13 mouse cellular contexts compared by ENCODE assay signal in the genomic region with DNA sequence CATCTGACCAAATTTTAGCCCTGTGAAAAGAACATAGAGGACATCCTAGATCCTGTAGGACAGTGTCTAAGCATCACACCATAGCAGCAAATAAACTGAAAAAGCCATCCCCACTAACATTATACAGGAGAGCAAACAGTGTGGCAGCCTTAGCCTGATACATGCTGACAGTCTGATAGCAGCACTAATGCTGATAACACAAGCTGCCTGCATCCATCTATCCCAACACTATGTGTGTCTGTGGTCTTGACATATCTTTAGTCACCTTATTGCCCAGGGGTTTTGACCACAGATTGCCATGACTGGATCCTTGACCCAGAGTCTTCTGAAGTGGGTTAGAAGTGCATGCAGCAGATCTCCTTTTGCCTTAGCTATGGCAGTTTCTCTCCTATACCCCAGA. TPM values are rescaled to one million over a fixed set of nuclear protein-coding genes. Genes with fewer than 3 reads are reported as not detected.
"Had no signal": no experiment of that assay in that cellular context is flagged by ENCODE, and none has a peak within 500 bp of the region (broad histone marks: within the 10 kb centered on the region; RNA-seq: fewer than 3 reads in every experiment).

No protein-coding gene starts in this region.

- H3K27ac ChIP-seq: left cerebral cortex, adult 2 months; limb, embryonic 10.5 days; midbrain, embryonic 13.5 days; neural tube, embryonic 15.5 days; stomach, postnatal 0 days had no signal

- H3K4me3 ChIP-seq: left cerebral cortex, adult 2 months; limb, embryonic 10.5 days; midbrain, embryonic 13.5 days; myocyte; neural tube, embryonic 15.5 days had no signal

- H3K9me3 ChIP-seq: limb, embryonic 10.5 days; midbrain, embryonic 13.5 days; neural tube, embryonic 15.5 days had no signal

- ATAC-seq: intestine, postnatal 0 days; lung, postnatal 0 days; midbrain, embryonic 13.5 days had no signal

- H3K4me1 ChIP-seq: limb, embryonic 10.5 days; midbrain, embryonic 13.5 days; neural tube, embryonic 15.5 days had no signal

- H3K4me2 ChIP-seq: midbrain, embryonic 13.5 days; neural tube, embryonic 15.5 days had no signal

- H3K27me3 ChIP-seq: midbrain, embryonic 13.5 days; neural tube, embryonic 15.5 days had no signal

- H3K9ac ChIP-seq: midbrain, embryonic 13.5 days; neural tube, embryonic 15.5 days had no signal

- DNase-seq: kidney, adult 8-10 months; kidney, postnatal 25 days; lung, adult 2 months; lung, postnatal 36 days; thymus, postnatal 14 days had no signal

RNA-seq across cellular contexts. Expression of gene Pllp, which starts 41.1 kb away (rescaled TPM):
- polyA plus RNA-seq: limb, embryonic 10.5 days had no signal
